Mouse (Mus musculus) cerebellum, adult 9-10 months (tissue): ENCODE data around the gene Apba2.

Source experiments
- DNase-seq: peaks from one replicate; pipeline ENCODE4 v3.0.0; 2022

The Apba2 gene

DNA sequence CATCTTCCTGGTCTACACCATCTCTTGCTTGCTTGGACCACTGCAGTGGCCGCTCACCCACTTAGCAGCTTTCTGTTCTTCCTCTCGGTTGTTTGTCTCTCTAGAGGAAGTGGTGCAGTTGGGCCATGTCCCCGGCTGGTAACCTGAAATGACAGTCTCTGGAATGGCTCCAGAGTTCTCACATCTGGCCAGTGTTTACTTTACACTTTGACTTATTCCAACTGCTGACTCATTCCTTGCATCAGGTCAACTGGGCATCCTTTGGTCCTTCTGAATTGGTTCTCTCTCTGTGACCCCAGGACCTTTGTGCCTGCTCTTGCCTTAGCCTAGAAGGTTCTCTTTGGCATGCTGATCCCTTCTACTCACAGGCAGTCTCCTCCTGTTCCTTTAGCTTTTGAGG lies 227.3 kb downstream of the Apba2 start:
- no peak for DNase-seq

DNA sequence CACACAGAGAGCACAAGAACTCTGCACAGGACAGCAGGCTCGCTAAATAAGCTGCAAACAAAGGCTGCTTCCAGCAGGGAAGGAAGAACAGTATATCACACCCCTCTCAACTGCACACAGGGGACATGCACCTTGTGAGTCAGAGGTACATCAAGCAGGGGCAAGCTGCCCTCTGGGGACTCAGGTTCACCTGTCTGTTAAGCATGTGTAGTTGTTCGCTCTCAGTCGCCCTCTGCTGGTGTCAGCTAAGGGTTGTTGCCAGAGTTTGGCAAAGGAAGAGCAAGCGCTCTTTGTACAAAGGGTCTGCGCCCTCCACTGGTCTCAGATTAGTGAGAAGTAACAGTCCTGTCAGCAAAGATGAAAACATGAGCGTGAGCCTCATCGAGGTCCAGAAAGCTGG lies 228.3 kb downstream of the Apba2 start:
- DNase-seq: peak; percentile 89

- DNase-seq: no peak
These were observed 237.6 kb downstream of the Apba2 start for GRCm38 (mm10) chr7:64739131-64739530.

DNA sequence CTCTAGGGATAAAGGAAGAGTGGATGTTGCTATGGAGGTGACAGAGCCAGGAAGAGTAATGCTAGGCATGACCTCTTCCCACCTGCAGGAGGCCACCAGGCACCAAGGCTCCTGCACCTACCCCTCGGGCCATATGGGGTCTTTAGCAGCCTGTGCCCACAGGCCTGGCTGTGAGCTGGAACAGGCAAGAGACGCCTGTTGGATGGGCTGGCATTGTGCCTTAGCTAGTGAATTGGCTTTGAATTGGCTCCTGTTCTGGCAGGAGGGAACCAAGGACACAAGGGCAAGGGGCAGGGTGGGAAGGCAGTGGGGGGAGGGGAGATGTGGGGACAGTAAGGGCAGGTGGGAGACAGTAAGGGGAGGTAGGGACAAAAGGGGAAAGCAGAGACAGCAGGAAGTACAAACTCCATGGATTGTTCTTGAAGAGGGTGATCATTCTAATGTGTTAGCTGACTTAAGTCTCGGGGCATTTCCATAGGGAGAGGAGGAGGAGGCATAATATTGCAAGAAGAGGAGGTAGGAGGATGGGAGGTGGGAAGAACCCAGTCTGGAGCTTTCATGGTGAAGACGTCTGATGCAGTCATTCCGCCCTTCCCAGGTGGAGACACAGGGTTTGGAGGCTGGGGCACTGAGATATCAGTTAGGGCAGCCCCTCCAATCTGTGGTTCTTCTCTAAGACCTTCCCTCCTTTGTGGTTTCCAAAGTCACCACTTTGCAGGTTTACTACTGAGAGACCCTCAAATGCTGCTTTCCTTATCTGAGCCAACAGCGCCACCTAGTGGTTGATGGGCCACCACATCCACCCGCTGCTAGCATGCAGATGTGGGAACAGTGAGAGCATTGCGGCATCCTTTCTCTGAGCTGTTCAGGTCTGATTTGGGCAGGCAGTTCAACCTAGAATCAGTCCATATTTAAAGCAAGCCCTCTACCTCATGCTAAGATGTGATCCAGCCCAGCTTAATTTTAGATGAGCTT lies 240.1 kb downstream of the Apba2 start:
- DNase-seq: peak; percentile 80

DNA sequence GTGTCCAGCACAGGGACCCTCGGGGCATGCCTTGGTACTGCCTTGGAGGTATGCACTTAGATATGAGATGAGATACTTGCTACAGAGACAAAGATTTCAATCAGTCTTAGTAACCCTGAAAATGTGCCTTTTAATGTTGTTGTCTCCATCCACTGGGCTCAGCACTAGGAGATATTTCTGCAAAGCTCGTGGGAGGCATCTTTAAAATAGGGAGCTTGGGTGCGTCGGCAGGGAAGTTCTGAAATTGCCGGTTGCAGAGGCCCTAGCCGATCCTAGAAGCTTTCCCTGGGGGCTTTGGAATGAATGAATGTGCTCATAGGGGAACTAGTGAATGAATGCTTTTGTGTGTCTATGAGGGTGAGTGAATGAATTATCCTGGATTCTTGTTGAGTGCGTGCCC lies 242.1 kb downstream of the Apba2 start:
- no peak for DNase-seq

- DNase-seq: peak; percentile 65
These were observed 250.0 kb downstream of the Apba2 start for GRCm38 (mm10) chr7:64751465-64751864.

- no peak for DNase-seq
These were observed 250.6 kb downstream of the Apba2 start for GRCm38 (mm10) chr7:64752133-64752532.

- no peak for DNase-seq
These were observed 252.2 kb downstream of the Apba2 start for GRCm38 (mm10) chr7:64753678-64754077.

- no peak for DNase-seq
These were observed 252.7 kb downstream of the Apba2 start for GRCm38 (mm10) chr7:64754161-64754560.

DNA sequence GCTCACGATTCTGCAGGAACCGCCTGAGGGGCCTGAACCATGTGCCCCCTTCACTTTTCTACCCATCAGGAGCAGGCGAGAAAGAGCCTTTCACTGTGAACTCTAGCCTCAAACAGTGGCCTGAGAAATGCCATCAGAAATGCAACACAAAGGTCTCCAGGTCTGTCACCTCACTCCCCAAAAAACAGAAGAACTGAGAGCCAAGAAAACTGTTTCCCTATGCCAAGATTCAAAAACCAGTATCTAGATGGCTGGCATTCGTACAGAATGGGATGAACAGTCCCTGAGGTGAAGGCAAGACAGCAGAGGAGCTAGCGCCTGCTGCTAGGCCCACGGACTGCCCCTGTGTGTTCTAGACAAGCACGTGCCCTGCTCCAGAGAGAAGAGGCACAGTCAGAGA lies 253.6 kb downstream of the Apba2 start:
- no peak for DNase-seq

DNA sequence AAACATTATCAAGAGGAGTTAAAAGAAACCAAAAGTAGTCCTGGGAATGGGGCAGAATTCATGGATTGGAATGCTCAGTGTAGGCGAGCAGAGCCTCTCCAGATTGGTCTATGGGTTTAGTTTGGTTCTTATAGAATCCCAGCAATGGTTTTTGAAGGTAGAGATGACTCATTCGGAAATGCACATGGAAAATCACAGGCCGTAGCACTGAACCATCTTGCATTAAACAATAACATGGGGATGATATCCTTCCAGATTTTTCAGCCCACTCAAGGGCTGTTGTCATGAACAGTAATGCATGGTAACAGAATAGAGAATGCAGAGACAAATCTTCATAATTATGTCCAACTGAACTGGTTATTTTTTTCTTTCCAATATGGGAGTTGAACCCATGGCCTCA lies 264.1 kb downstream of the Apba2 start:
- no peak for DNase-seq

DNA sequence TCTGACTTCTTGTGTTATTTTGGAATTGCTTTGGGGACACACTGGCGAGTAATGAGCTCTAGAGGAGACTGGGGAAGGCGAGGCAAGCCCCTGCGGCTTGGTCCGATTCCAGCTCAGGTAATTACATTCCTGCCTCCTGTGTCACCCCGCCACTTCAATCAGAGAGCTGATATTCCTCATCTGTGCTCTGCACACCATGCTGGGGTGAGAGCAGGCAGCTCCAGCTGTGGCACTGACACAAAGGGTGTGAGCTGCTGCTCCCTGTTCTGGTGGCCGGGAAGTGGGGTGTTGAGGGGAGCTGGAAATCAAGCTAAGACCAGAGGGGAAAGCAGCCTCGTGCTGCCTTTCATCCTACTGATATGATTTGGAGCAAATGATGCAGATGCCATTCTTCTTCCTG lies 268.3 kb downstream of the Apba2 start:
- DNase-seq: no peak

DNA sequence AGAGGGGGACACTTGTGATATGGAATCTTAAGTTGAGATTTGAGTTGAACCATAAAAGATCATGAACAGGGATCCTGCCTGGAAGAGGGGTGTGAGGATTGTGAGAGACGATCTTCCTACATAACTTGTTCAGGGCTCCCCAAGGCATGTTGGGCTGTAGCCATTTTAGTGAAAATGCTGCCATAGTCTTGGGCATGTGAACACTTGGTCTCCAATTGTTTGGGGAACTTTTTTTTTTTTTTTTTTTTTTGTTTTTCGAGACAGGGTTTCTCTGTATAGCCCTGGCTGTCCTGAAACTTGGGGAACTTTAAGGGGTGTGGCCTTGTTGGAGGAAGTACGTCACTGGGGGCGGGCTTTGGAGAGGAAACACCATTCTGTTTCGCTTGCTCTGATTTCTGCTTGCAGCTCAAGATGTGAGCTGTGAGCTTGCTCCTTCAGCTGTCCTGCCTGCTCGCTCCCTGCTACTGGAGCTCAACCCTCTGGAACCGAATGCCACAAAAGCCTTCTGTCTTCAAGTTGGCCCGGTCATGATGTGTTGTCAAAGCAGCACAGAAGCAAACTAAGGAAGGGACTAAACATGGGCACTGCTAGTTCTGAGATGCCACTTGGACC lies 269.4 kb downstream of the Apba2 start:
- DNase-seq: no peak

- DNase-seq: no peak
These were observed 272.0 kb downstream of the Apba2 start for GRCm38 (mm10) chr7:64773465-64773864.

GRCm38 (mm10) chr7:64776708-64777489 lies 275.4 kb downstream of the Apba2 start:
- no peak for DNase-seq

DNA sequence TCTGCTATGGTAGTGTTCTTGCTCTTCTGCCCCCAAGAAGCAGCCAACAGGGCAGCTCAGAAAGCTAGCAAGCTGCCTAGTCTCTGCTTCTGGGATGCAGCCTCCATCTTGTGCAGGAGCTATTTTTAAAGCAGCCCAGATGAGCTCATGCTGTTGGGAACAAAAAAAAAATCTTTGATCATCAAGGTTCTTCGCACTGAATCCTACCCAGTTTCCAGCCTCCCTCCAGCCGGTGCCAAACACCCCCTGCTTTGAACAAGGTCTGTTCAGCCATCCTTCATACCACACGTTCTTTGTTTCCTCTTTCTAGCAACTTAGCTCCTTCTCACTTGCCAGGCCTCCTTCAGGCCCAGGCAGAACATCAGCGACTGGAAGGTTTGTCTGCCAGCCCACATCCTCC lies 278.0 kb downstream of the Apba2 start:
- DNase-seq: no peak

- DNase-seq: no peak
These were observed 283.5 kb downstream of the Apba2 start for GRCm38 (mm10) chr7:64785040-64785439.

GRCm38 (mm10) chr7:64791145-64791544 lies 289.6 kb downstream of the Apba2 start:
- no peak for DNase-seq

- DNase-seq: peak; percentile 38
These were observed 290.5 kb downstream of the Apba2 start for GRCm38 (mm10) chr7:64792031-64792430.

GRCm38 (mm10) chr7:64795554-64795953 lies 294.0 kb downstream of the Apba2 start:
- DNase-seq: no peak
